Mouse (Mus musculus) intestine, embryonic 15.5 days (tissue): ENCODE measurements around the gene Smoc1. TPM values are rescaled to one million over a fixed set of nuclear protein-coding genes. Genes with fewer than 3 reads are reported as not detected.
A peak's percentile ranks its signal among the peaks of the same experiment; 100 is the strongest.

Experiments
- ATAC-seq: fragments of 200-750 bp; cut with Nextera tagmentation; 2 replicates; pipeline ENCODE4 v1.8.0; 2017; ENCODE audit warnings: moderate TSS enrichment, moderate library complexity
- H3K27ac ChIP-seq: fragments of 300-500 bp; sonication (generic); 2 replicates; pipeline ENCODE4 v1.5.1; 2015; ENCODE audit warnings: mild to moderate bottlenecking, inconsistent platforms
- H3K27me3 ChIP-seq: fragments of 300-500 bp; sonication (generic); replicated peaks from 2 replicates; pipeline ENCODE4 v1.6.1; 2015; ENCODE audit warnings: inconsistent platforms
- H3K36me3 ChIP-seq: fragments of 300-500 bp; sonication (generic); 2 replicates; pipeline ENCODE4 v1.6.1; 2015; ENCODE audit warnings: inconsistent platforms
- H3K4me1 ChIP-seq: fragments of 300-500 bp; sonication (generic); replicated peaks from 2 replicates; pipeline ENCODE4 v1.6.1; 2015; ENCODE audit warnings: inconsistent platforms
- H3K4me2 ChIP-seq: fragments of 300-500 bp; sonication (generic); replicated peaks from 2 replicates; pipeline ENCODE4 v1.6.1; 2015; ENCODE audit warnings: mild to moderate bottlenecking, inconsistent platforms
- H3K4me3 ChIP-seq: fragments of 300-500 bp; sonication (generic); replicated peaks from 2 replicates; pipeline ENCODE4 v1.5.1; 2015; ENCODE audit warnings: inconsistent platforms
- H3K9ac ChIP-seq: fragments of 300-500 bp; sonication (generic); 2 replicates; pipeline ENCODE4 v1.6.1; 2015; ENCODE audit warnings: inconsistent platforms
- H3K9me3 ChIP-seq: fragments of 300-500 bp; sonication (generic); 2 replicates; pipeline ENCODE4 v1.6.1; 2016; ENCODE audit warnings: inconsistent platforms
- WGBS: fragments of 180-500 bp; shearing (Covaris S2); methylation state at CpG from one replicate; pipeline ENCODE4 v1.1.7; 2015; 5-methylcytosine and 5-hydroxymethylcytosine counted together
- polyA plus RNA-seq: library from polyadenylated mRNA; unstranded; fragments of >200 nt; fragmentation: Nextera tagmentation; extraction: Ambion mirVana; gene quantifications from 2 replicates; pipeline ENCODE4 v1.2.1, GENCODE M21; 2015

Smoc1 gene
- polyA plus RNA-seq, 1 experiment from 2014 or later, result 8.1 TPM

- Histone ChIP-seq H3K4me1 (peaks cover 9% of the 10 kb centered on the region), H3K9ac (no peak overlapping the region), H3K27ac (no peak overlapping the region), H3K9me3 (no peaks in the 10 kb centered on the region), H3K36me3 (no peaks in the 10 kb centered on the region), H3K4me3 (peak overlapping the region; percentile 55; the same call in 1 of the 2 replicates), H3K4me2 (peak overlapping the region; percentile 97), H3K27me3 (peaks cover 19% of the 10 kb centered on the region)
- no peak for ATAC-seq
- 12% methylated on average over 16 of the region's 16 CpGs for WGBS
Observed at GRCm38 (mm10) chr12:81028291-81028920, 1.8 kb downstream of the Smoc1 start.

GRCm38 (mm10) chr12:81029731-81030130 is 3.1 kb downstream of the Smoc1 start:
- Histone ChIP-seq H3K36me3 (no peaks in the 10 kb centered on the region), H3K27me3 (peaks cover 19% of the 10 kb centered on the region), H3K9me3 (no peaks in the 10 kb centered on the region), H3K9ac (no peak overlapping the region), H3K4me3 (no peak overlapping the region), H3K4me2 (no peak overlapping the region), H3K4me1 (peaks cover 9% of the 10 kb centered on the region), H3K27ac (no peak overlapping the region)
- ATAC-seq, result no peak
- WGBS, result 50% methylated on average over 4 of the region's 4 CpGs

- Histone ChIP-seq H3K4me1 (peaks cover 8% of the 10 kb centered on the region), H3K9me3 (no peaks in the 10 kb centered on the region), H3K27me3 (peaks cover 14% of the 10 kb centered on the region), H3K36me3 (no peaks in the 10 kb centered on the region), H3K27ac (no peak overlapping the region), H3K4me2 (no peak overlapping the region), H3K9ac (no peak overlapping the region), H3K4me3 (no peak overlapping the region)
- ATAC-seq, result no peak
- WGBS, result 72% methylated on average over 7 of the region's 7 CpGs
Observed at GRCm38 (mm10) chr12:81031579-81031978, 5.0 kb downstream of the Smoc1 start.

- H3K27ac ChIP-seq, result peak overlapping the region; percentile 13; the same call in 1 of the 2 replicates
- H3K36me3 ChIP-seq, result no peaks in the 10 kb centered on the region
- no peaks in the 10 kb centered on the region for H3K4me1 ChIP-seq
- H3K27me3 ChIP-seq, result no peaks in the 10 kb centered on the region; the same call in 1 of the 2 replicates
- ATAC-seq, result peak; percentile 97
- no peaks in the 10 kb centered on the region for H3K9me3 ChIP-seq
- no peak overlapping the region for H3K4me3 ChIP-seq
- H3K4me2 ChIP-seq, result peak overlapping the region; percentile 5; the same call in 1 of the 2 replicates
- 52% methylated on average over 15 of the region's 15 CpGs for WGBS
- no peak overlapping the region for H3K9ac ChIP-seq
Observed at GRCm38 (mm10) chr12:81033389-81034041, 6.9 kb downstream of the Smoc1 start.

GRCm38 (mm10) chr12:81034042-81034417 is 7.4 kb downstream of the Smoc1 start:
- 70% methylated on average over 4 of the region's 4 CpGs for WGBS

GRCm38 (mm10) chr12:81035850-81036249 is 9.2 kb downstream of the Smoc1 start:
- no peaks in the 10 kb centered on the region for H3K4me1 ChIP-seq
- no peaks in the 10 kb centered on the region for H3K9me3 ChIP-seq
- H3K4me2 ChIP-seq, result no peak overlapping the region
- H3K27ac ChIP-seq, result no peak overlapping the region
- no peaks in the 10 kb centered on the region for H3K27me3 ChIP-seq
- no peak for ATAC-seq
- H3K9ac ChIP-seq, result no peak overlapping the region
- no peak overlapping the region for H3K4me3 ChIP-seq
- 89% methylated on average over 6 of the region's 6 CpGs for WGBS
- no peaks in the 10 kb centered on the region for H3K36me3 ChIP-seq

More at GRCm38 (mm10) chr12:81034042-81034417, 7.4 kb downstream of the Smoc1 start:
- Histone ChIP-seq H3K4me3 (no peak overlapping the region), H3K27ac (peak overlapping the region; percentile 13; the same call in 1 of the 2 replicates), H3K27me3 (no peaks in the 10 kb centered on the region; the same call in 1 of the 2 replicates), H3K9me3 (no peaks in the 10 kb centered on the region), H3K36me3 (no peaks in the 10 kb centered on the region), H3K4me2 (0 out of 2 replicates have a peak overlapping the region, but pooled peaks have one; percentile 5), H3K9ac (no peak overlapping the region), H3K4me1 (no peaks in the 10 kb centered on the region)
- peak; percentile 64 for ATAC-seq

- ATAC-seq, result no peak
- Histone ChIP-seq H3K4me2 (no peak overlapping the region), H3K27ac (no peak overlapping the region), H3K9ac (no peak overlapping the region), H3K4me3 (no peak overlapping the region), H3K36me3 (no peaks in the 10 kb centered on the region), H3K9me3 (no peaks in the 10 kb centered on the region), H3K4me1 (no peaks in the 10 kb centered on the region), H3K27me3 (no peaks in the 10 kb centered on the region)
- WGBS, result 69% methylated on average over 11 of the region's 11 CpGs
Observed at GRCm38 (mm10) chr12:81043616-81044015, 17.0 kb downstream of the Smoc1 start.

GRCm38 (mm10) chr12:81046926-81047325 is 20.3 kb downstream of the Smoc1 start:
- ATAC-seq, result no peak
- Histone ChIP-seq H3K27me3 (no peaks in the 10 kb centered on the region), H3K27ac (no peak overlapping the region), H3K4me3 (no peak overlapping the region), H3K4me1 (no peaks in the 10 kb centered on the region), H3K9me3 (no peaks in the 10 kb centered on the region), H3K9ac (no peak overlapping the region), H3K36me3 (no peaks in the 10 kb centered on the region), H3K4me2 (no peak overlapping the region)
- 87% methylated on average over 5 of the region's 5 CpGs for WGBS

GRCm38 (mm10) chr12:81049661-81050060 is 23.1 kb downstream of the Smoc1 start:
- Histone ChIP-seq H3K4me1 (no peaks in the 10 kb centered on the region), H3K9me3 (no peaks in the 10 kb centered on the region), H3K36me3 (no peaks in the 10 kb centered on the region), H3K27ac (no peak overlapping the region), H3K4me3 (no peak overlapping the region), H3K27me3 (no peaks in the 10 kb centered on the region), H3K4me2 (no peak overlapping the region), H3K9ac (no peak overlapping the region)
- 92% methylated on average over 5 of the region's 5 CpGs for WGBS
- no peak for ATAC-seq

GRCm38 (mm10) chr12:81055000-81055705 is 28.5 kb downstream of the Smoc1 start:
- ATAC-seq, result no peak
- Histone ChIP-seq H3K4me3 (no peak overlapping the region), H3K27ac (no peak overlapping the region), H3K4me2 (no peak overlapping the region), H3K9me3 (no peaks in the 10 kb centered on the region), H3K4me1 (no peaks in the 10 kb centered on the region), H3K36me3 (no peaks in the 10 kb centered on the region), H3K9ac (no peak overlapping the region), H3K27me3 (no peaks in the 10 kb centered on the region)
- 67% methylated on average over 11 of the region's 11 CpGs for WGBS

GRCm38 (mm10) chr12:81055811-81056210 is 29.2 kb downstream of the Smoc1 start:
- Histone ChIP-seq H3K4me3 (no peak overlapping the region), H3K9ac (no peak overlapping the region), H3K4me1 (no peaks in the 10 kb centered on the region), H3K27ac (no peak overlapping the region), H3K9me3 (no peaks in the 10 kb centered on the region), H3K36me3 (no peaks in the 10 kb centered on the region), H3K27me3 (no peaks in the 10 kb centered on the region), H3K4me2 (no peak overlapping the region)
- WGBS, result 92% methylated on average over 2 of the region's 2 CpGs
- ATAC-seq, result no peak

GRCm38 (mm10) chr12:81057619-81058018 is 31.0 kb downstream of the Smoc1 start:
- H3K4me2 ChIP-seq, result no peak overlapping the region
- no peaks in the 10 kb centered on the region for H3K27me3 ChIP-seq
- WGBS, result 76% methylated on average over 4 of the region's 4 CpGs
- ATAC-seq, result no peak
- no peak overlapping the region for H3K4me3 ChIP-seq
- H3K9me3 ChIP-seq, result no peaks in the 10 kb centered on the region
- no peaks in the 10 kb centered on the region for H3K36me3 ChIP-seq
- no peak overlapping the region for H3K27ac ChIP-seq
- no peaks in the 10 kb centered on the region for H3K4me1 ChIP-seq
- H3K9ac ChIP-seq, result no peak overlapping the region
